Mouse (Mus musculus): Measurements from ENCODE around the gene Znrf3. TPM values are rescaled to one million over a fixed set of nuclear protein-coding genes. Genes with fewer than 3 reads are reported as not detected.
A peak's percentile ranks its signal among the peaks of the same experiment; 100 is the strongest.

The Znrf3 gene
- total RNA-seq, 4 experiments from 2014 or later = 26.1 to 41.3 (median 36.4) TPM

DNA sequence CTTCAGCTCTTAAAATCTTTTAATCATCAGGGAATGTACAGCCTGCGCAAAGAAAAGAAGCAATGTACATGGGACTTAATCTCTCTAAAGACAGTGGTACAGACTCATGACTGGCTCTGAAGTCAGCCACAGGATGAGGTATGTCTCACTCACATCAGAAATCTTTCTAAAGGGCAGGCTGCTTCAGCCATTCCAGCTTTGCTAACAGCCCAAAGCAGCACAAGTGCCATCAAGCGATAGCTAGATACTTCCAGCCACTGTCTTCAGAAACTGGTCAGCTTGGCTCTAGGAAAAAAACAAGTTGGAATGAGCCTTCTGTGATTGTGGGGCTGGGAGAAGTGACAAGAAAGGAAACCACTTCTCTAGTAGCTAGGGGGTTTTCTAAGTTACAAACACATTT, 7.0 kb downstream of the Znrf3 start:
- DNase-seq = no peak

DNA sequence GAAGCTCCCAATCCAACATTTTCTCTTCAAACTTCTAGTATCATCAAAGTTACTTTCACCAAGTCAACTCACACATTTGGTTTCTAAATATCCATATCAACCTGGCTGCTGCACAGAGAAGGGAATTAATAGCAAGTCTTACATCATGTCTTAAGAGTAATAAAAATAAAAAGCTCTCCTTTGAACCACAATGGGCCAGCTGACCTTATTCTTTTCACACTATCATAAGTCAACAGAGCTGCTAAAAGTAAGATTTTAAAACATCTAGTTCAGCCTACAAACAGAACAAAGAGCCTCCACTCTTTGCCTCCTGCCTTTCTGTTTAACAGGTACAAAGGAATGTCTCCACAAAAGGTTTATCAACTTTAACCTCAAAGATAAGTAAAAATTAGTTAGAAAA, 7.7 kb downstream of the Znrf3 start:
- no peak for DNase-seq

DNA sequence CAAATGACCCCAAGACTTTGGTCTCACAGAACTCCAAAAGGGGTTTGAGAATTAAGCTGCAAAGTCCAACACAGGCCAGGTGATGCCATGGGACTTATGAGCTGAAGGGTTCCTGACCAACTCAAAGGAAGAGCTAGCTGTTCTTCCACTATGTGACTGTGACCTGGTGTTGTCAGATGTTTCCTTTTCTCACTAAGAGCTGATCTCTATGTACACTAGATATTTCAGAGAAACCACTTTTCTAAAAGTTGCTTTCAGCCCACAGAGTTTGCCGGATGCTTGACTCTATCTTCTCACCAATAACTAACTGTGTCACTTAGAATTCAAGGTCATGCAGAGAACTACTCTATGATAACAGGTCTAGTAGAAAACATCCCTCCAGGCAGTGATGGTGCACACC, 9.2 kb downstream of the Znrf3 start:
- no peak for DNase-seq

DNA sequence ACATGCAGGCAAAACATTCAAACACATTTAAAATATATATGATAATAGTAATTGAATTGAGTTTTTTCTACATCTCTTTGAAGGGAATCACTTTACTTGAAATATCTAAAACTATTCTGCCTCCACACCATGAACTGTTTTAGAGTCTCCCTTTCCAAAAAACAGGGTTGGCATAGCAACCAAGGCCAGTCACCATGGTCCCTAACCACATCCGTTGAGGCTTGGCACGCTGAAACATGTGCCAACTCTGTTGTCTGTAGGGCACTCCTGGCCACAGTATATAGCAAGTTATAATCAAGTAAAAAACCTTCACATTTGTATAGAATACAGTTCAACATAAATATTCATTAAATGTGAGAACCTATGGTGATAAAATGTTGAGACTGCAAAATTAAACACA, 12.3 kb downstream of the Znrf3 start:
- DNase-seq = peak; percentile 61

DNA sequence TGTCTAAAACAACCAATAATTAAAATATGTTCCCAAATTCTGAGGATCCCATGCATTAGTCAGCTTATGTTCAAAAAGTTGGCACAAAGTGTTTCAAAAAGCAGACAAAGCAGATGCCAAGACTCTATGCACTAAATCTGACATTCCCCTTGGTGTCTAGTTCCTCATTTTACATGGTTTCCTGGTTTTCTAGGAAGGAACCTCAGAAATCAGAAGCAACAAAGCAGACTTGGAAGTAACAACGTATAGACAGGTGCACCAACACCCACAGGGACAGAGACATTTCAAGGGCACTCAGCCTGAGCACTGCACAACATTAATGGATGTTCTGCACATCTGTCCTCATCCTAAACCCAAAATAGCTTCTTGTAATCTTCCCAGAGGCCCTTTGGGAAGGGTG, 13.8 kb downstream of the Znrf3 start:
- DNase-seq = no peak

DNA sequence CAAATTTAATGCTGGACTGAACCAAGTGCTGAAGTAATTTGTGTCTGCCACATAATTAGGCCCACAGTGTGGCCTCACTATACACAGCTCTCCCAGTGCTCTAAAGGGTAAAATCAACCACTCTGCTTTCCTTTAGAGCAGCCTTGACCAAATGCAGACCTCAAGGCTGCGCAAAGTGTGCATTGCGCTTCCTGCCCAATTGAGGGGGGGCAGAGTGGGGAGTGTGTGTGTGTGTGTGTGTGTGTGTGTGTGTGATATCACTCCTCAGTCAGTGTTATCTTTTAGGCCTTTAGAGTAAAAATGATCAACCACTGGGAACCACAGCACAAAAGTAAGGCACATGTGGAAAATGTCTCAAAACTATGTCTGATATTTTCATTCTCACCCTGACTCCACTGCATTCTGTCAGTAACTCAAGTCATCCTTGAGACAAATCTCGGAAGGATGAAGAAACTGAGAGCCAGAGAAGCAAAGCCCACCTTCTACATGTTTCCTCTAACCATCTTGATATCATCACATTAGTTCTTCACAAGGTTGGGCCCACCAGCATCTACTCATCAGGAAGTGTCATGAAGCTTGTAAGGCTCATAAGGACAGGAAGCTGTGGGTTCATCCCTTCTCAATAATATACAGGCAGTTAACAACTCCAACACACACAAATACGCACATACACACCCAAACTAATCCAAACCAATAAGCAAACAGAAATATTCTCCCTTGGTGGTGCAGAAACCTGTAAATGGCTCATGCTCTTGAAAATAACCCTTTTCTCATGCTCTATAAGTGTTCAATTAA, 15.1 kb downstream of the Znrf3 start:
- DNase-seq = no peak

DNA sequence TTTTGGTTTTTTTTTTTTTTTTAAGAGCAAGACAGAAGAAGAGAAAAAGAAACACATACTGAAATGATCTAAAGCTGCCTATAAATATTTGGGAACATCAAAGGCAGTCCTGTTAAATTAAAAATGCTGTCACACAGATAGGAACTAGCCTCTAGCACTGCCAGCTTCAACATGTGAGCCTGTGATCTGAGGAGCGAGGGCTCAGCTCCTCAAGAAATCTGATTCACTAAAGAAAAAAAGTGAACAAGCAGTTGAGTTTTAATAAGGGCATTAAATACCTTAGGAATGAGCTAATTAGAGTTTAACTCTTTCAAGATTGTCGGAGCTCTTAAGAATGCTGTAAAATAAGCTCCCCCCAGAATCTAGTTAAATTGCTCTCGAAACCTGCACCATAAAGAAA, 17.4 kb downstream of the Znrf3 start:
- no peak for DNase-seq

DNA sequence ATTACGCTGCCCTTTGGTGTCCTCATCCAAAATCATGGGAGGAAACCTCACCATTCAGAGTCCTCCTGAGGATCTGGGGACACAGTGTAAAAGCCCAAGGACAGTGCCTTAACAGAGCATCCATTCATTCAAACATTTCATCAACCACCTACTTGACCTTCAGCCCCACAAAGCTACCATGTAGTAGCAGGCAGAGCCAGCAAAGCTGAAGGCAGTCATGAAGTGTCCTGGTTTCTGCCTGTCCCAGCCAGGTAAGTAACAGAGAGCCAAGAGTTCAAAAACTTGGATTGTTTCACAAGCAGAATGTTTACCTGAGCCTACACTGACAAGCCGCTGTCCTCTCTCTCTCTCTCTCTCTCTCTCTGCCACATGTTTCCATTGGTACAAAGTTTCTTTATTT, 18.3 kb downstream of the Znrf3 start:
- no peak for DNase-seq

DNA sequence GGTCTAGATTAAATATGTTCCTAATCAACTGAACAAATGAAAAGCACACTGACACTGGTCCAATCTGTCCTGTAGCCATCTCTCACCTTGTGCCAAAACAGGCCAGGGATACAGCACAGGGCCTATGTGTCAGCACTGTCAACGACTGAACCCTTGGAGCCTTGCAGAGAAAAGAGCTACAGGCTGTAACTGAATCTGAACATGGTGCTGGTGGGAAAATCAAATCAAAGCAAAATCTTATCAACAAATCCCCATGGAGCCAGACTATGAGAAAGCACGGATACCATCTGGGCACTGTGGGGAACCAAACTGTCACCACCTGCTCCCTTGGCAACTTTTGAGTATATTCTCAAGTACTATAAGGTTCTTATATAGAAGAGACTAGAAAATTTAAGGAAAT, 19.5 kb downstream of the Znrf3 start:
- DNase-seq = no peak

DNA sequence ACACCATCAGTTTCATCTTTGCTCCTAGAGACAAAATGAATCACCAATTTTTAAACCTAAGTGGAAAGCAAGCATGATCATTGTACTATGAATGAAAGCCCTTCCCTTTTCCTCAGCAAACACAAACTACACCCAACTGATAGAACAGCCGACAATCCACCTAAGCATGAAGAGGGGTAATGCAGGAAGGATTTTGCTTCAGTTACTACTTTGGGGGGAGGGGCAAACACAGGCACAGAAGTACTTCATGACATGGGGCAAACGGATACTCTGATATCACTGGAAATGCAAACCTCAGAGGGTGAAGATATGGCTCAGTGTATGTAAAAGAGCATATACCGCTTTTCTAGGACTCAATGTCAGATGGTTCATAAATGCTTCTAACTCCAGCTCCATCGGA, 20.5 kb downstream of the Znrf3 start:
- DNase-seq = no peak

DNA sequence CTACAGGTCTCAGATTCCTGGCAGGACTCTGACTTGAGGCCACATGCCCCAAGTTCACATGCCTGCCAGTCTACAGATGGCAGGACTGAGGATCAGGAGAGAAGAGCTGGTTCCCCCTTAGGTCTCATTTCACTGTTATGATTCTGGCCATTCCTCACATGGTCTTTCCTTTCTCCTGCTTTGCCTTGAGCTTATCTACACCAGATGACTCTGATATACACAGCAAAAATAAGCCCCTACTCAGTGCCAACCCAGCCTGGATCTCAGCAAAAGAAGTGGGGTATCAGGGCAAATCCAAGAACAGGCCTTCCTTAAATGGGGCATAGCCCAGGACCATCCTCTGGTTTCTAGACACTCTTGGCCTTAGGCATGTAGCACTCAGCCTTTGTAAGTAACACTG, 21.6 kb downstream of the Znrf3 start:
- no peak for DNase-seq

DNA sequence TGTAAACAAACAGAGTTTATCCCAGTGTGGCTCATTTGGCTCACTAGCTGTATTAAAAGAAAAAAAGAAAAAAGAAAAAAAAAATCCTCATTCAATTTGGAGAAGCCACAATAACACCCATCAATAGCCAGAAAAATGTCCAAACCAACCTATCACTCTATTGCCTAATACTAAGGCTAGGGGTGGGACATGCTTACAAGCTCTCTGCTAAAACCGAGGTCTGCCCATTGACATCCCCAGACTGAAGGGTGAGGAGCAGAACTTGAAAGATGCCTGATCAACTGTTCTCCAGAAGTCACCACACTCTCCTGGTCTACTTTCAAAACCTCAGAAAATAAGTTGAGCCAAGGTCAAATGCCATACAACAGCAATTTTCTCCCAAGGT, 22.4 kb downstream of the Znrf3 start:
- no peak for DNase-seq

DNA sequence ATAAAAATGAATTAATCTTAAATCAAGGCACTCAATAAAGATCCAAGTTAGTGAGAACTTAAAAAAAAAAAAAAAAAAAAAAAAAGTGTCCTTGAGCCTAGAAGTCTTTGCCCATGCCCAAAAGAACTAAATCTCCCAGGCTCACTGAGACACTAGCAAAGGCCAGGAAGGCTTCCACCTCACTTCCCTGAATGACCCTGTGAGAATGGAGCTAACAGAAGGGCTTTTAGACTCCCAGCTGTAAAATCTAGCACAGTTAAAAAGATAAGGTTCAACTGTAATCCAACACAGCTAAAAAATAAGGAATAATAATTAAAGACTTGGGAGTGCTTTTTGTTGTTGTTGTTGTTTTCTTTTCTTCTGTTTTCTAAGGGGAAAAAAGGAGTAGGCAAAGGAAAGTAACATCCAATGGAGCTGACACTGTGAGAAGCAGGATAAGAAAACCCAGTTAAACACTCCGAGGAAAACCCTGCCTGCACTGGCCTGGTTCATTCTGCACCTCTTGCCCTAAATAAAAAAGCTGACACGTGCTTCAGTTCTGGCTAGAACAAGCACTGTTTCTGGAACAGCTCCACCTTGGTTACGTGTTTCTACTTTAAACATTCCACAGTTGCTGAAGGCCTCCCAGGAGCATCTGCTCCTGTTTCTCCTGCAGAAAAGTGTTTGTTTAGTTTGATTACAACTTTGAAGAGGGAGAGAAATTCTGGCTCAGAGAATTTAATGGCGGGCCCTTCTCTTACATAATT, 23.0 kb downstream of the Znrf3 start:
- DNase-seq = no peak

DNA sequence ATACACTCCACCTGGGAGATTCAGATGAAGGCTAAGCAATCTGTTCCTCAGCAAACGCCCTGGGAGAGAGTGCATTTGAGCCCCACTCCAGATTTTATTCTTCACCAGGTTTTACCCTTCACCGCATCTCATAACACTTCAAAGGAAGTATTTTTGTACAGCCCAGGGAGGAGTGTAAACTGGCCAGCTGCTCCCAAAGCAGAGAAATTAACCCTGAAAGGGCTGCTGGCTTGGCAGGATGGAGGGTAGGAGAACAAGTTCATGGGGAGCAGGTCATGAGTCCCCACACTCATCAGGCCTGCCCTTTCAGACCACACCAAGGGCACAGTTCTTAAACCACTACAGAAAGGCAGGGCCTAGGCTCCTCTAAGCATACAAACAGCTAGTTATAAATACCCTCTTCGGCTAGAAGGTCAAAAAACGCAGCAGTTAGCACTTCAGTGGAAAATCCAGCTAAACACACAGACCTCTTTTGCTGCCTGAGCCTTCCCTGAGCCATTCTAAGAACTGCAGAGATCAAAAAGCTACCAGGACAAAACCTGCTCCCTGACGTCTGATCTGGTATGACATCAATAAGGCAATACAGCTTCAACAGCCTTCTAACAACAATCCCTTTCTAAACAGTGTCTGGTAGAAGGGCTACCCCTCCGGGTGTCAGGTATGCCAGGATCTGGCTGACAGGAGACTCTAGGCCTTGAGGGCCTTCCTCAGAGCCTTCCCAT, 28.9 kb downstream of the Znrf3 start:
- no peak for DNase-seq

DNA sequence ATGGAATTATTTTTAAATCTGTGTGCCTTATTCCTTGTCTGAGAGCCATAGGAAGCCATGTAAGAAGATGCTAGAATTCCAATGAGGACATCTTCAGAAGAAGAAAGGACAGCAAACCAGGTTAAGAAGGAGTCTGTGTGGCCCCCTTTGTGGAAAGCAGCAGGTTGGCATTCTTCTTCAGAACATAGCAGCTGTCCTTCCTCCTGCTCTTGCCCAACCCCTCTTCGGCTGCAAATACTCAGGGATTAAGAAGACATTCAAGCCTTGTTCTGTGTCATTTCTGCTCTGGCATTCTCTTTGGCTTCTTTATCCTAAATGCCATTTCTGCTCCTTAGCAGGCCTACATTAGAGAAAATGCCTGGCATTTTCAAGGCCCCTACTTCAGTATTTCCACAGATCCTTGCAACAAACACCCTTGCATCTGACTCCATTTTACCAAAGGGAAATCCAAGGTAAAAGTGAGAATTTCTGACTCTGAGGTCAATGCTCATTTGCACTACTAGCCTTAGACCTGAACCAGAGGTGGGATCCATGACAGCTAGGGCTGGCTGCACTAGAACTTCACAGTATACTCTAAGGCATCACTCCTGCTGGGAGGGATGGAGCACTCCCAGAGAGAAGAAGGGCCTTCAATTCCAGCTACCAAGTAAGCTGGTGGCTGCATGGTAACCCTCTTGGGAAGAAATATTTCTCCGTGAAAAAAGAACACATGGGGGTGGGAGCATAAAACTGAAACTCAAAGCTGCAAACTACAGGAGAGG, 29.6 kb downstream of the Znrf3 start:
- no peak for DNase-seq

DNA sequence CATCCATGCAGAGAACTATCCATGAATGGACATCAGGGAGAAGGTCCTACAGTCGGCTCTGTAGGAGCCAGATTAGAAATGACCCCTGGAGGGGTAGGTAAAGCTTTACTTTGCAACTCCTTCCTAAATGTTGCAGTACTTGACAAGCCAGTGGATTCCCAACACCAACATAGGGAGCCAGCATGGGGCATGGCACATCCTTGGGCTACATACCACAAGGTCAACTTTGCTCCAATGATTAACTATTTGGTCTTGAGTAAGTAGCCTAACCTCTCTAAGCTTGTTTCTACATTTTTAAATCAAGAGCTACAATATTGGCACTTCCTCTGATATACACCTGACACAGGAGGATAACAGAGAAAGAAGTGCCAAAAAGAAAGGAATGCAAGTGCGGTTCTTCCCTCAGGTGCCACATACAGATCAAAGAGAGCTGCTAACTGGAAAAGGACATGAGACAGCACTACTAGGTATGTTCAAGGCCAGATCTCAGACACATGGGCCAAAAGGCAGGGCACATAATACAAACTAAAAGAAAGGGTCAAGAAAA, 31.9 kb downstream of the Znrf3 start:
- DNase-seq = no peak

DNA sequence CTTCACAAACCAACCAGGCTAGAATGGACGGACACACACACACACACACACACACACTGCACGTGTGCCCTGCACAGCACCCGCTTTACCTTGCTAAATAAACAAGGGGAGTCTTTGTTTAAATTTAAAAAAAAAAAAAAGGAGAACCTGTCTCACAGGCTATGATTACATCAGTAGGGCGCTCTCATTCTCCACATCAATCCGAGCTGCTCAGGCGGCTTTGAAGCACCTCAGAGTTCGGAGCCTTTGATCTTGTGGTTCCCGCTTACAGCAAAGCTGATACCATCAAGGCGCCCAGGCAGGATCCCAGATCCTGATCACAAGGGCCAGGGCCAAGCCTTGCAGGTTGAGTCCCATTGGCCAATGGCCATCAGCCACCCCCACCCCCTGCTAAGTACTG, 33.1 kb downstream of the Znrf3 start:
- peak; percentile 44 for DNase-seq

DNA sequence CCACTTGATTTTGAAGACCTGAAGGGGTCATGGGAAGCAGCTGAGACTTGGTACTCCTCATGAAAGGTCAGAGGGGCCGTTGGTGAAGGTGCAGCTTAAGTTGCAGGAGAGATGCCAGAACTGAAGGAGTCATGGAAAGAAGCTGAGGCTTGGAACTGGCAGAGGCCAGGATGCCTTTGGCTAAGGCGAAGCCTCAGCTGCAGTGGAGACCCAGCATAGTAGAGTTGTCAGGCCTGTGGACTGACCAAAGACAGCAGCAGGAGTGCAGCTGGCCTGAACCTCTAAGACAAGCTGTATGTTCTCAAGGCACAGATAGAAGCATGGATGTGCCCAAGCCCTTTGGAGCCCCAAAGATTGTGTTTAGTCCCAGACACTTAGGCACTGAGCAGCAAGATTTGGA, 40.5 kb downstream of the Znrf3 start:
- no peak for DNase-seq

DNA sequence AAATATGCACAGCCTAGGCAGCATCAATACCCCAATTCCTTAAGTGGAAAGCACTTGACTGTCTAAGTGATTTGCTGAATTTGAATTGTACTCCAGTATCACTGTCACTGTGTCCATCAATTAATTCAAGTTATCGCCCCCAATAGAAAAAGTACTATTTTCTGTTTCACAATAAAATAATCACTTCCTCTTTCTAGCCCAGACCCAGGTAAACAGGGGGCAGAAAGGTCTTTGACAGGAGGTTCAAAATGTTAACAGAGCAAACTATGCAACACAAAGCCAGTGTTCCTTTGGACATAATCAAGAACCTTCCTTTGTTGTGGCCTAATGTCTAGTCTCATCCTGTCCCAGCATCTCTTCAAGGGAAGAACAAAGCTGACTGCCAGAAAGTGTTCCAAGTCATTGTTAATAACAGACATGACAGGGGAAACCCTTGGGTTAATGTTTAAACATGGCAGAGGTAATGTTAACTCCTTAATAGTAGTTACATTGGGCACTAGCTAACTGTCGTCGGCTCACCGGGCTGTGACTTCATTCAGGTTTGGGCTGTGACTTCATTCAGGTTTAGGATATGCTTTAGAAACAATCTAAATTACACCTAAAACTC, 42.4 kb downstream of the Znrf3 start:
- no peak for DNase-seq

DNA sequence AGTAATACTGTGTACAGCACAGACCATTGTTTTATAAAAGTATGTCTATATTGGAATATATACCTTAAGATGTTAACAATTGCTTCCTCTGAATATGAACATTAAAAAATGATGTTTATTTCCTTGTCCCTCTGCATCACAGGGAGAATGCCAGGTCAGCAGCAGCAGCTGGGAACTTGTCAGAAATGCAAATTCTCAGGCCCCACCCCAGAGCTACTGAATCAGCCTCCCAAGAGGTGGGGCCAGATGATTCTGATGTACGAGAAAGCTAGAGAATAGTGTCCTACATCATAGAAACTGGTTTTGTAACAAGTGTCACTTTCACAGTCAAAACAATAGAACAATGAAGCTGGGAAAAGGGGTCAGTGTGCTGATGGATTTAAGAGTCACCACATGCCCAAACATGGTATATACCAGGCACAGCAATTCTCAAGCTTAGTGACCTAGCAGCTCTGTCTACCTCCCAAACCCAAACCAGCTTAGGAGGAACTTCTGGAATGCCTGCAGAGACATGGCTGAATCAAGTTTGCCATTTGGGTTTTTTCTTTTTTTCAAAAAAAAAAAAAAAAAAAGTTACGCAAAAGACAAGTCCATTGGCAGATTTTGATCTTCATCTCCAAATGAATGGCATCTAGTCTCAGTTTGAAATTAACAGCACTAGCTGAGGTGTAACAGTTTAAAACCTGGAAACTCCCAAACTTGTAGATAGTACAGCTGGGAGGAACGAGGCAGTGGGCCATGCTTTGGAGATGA, 46.2 kb downstream of the Znrf3 start:
- DNase-seq = no peak

All from adrenal gland, adult 8-10 months (tissue).